Mouse (Mus musculus) 416B (cell line): ENCODE results near the gene Dnajc6.
A peak's percentile ranks its signal among the peaks of the same experiment; 100 is the strongest.

Experiments
- DNase-seq: peaks from one replicate; pipeline ENCODE4 v3.0.0; 2011; ENCODE audit warnings: low read depth

Dnajc6 gene

DNA sequence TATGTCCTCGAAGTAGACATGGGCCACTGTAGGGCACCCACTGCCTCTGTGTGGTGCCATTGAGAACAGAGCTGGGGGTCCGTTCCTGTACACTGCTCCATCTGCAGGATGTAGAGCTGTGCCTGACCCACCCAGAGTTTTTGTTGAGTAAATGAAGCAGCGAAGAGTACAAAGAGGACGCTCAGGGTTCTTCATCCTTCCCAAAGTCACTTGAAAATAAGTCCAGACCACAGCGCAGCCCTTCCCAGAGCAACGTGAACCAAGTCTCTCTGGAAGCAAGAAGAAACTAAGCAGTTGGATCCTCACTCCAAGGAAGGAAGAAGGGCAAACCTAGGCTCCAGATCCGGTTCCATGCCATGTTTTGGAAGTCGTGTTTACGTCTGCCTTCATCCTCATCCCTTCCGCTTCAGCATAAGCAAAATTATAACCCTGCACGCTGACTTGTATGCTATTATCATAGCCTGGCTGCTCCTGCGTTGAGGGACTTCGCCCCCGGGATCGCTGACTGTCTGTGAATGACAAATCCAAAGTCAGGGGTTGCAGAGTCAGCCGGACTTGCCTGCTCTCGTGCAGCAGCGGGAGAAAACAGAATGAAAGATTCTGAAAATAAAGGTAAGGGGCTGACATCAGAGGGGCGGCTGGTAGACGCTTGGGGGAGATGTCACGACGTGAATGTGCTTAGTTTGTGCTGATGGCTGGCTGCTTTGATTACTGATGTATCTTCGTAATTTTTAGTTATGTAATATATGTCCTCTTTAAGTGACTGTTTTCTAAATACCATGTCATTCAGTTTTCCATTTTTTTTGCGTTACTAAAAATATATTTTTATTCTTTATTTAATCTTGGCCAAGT lies 11.3 kb downstream of the Dnajc6 start:
- no peak for DNase-seq

DNA sequence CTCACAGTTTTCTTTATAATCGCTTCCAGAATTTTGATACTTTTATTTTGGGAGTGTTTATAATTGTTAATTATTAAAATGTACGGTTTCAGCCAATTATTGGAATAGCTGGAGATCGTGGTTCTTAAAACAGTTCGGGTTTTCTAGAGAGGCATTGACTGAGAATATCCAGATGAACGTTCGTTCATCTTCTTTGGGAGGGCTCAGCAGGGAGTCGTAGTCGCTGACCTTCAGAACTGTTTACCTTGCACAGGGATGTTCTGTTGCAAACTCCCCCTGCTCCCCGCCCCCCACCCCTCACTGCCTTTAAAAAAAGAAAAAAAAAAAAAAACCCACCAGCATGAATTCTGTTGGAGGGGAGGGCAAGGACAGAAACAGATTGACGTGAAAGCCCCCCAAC lies 12.0 kb downstream of the Dnajc6 start:
- no peak for DNase-seq

DNA sequence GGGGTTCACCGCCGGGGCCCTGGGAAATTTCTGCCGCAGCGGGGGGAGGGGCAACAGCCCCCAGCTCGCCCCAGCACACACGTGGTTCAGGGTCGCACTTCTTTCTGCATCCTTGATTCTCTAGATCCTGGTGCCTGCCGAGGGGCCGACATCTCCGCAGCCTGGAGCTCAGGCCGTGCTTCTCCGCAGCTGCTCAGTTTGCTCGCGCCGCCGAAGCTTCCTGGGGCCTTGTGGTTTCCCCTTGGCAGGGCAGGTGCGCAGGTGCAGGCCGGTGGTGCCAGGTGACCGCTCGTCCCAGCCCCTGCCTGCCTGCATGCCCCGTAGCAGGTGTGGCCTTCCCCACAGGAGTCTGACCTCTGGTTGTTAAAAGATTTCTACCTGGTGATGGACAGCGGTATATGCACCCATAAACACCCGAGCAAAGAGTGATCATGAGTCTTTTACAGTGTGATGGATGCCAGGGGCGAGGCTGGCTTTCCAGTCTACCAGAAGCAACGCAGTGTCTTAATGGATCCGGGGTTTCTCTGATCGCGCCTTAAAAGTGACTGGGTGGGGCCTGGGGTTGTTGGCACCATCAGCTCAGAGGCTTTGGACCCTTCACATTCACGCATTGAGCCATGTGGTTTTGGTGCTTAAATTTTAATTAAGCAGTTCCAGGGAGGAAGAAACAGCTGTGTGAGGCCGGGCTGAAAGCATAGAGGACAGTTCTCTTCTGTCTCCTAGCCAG lies 12.6 kb downstream of the Dnajc6 start:
- DNase-seq, result no peak

DNA sequence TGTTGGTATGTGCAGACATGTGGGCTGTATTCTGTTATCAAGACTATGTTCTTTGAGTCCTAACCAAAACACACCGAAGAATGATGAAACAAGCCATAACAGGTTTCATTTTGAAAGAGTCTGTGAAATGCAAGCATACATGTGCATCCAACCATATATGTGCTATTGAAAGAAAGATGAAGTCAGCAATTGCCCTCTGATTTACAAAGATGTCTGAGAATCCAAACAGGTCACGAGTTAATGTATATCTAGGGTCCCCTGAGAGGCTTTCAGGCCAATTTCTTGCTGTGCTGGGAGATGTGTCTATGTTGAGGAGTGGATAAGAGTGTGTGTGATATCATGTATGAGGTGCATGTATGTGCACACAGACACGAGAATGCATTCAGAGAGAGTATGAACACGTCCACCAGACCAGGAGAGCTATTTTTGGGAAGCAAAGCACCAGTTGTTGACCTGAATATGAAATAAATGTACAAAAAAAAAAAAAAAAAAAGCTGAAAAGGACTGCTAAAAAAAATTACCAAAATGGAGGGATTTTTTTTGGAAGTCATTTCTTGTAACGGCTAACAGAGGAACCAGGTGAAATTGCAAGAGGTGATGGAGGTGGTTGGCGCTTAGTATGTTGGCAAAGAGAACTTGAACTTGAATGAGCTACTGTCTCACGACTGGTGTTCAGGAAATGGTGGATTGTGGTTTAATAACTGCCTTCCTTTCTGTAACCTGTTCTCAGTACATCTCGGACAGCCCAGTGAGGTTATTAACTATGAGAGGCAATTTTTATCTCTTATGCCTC lies 13.9 kb downstream of the Dnajc6 start:
- peak; percentile 89 for DNase-seq

DNA sequence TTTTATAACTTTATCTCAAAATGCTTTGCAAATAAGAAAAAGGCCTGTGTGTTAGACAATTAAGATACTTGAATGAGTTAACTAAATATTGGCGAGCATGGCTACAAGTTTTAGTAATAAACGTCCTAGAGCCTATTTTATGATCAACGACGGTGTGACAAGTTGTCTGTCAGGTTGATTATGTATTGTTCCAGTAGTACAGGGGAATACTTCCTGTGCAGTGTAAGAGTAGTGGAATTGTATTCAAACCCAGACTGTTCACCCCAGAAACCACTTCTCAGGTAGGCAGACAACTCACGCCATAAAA lies 14.4 kb downstream of the Dnajc6 start:
- DNase-seq, result no peak

DNA sequence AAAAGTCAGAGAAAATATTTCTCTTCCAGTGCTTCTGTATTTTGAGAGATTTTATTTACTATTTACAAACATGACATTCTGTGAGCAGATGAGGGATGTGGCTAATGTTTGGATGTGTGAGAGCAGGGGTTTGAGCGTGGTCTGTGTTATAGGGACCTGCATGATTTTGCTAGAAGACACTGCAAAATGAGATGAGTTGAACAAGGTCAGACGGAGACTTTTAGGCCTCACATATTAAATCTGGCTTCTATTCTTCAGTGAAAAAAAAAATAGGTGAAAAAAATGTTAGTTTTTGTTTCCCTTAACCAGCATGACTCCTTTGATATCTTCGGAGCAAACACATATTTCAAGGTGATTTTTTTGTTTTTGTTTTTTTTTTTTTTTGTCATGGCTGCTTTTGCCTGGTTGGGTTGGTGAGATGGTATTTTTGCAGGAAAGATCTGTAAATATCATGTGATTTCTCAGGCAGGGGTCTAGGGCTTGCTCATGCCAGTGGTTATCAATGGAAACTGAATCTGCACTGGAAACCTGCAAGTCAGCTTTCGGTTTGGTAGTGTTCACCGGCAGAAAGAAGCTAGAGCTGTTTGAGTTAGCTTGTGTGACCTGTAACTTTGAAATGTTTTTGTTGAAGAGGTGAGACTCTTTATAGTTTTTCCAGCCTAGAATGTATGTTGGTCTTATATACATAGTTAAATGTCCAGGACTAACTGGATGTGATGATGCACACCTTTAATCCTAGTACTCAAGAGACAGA lies 15.5 kb downstream of the Dnajc6 start:
- peak; percentile 21 for DNase-seq

DNA sequence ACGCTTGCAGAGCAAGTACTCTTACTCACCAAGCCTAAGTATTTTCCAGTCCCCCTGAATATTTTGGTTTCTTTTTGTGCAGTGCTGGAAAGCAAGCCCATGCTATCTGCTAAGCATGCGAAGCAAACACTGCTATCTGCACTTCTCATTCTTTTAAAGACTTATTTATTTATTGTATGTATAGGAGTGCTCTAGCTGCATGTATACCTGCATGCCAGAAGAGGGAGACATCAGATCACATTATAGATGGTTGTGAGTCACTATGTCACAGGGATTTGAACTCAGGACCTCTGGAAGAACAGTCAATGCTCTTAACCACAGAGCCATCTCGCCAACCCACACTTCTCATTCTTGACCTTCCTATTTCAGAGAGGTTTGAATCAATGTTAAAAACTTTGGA lies 16.8 kb downstream of the Dnajc6 start:
- peak; percentile 66 for DNase-seq

DNA sequence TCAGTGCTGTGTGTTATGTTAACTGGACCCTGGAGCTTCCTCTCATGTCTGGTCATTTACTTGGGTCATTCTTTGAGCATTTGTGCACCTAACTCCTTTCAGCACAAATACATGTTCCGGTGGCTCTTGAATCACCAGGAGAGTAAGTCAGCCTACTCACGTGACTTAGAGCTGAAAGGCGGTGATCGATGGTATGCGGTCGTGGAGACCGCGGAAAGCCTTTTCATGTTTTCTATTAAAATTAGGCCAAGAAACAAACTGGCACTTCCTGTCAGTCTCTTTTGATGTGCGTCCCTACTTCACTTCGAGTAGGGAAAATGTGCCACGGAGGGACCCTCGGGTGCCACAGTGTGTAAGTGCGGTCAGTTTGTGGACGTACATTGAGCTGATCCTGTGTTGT lies 19.4 kb downstream of the Dnajc6 start:
- DNase-seq, result no peak

DNA sequence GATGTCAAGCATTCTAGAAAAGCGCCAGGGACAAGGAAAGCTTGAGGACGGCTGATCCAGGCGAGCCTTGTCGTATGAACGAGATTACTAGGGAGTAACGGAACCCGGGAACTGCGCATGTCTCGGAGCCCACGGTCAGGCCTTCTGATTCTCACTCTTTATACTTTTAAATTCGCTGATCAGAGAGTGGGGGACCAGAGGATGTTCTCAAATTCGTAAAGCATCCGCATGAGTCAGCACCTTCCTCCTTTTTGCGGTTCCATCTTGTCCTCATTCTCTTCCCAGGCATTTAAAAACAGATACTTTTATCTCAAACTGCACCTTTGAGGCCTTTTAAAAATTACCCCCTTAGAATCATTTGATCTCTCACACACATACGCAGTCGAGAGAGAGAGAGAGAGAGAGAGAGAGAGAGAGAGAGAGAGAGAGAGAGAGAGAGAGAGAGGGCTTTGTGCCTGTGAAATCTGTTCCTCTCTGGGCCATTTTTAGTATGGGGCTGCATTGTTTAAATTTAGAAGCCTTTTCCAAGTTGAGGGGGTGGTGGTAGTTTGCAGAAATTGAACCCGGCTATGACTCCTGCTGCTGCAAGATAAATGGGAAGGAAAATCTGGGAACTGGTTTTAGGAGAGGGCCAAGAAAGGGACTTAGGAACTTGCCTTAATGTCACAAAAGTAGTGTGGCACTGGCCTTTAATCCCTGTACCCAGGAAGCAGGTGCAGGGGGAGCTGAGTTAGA lies 20.2 kb downstream of the Dnajc6 start:
- peak; percentile 10 for DNase-seq

DNA sequence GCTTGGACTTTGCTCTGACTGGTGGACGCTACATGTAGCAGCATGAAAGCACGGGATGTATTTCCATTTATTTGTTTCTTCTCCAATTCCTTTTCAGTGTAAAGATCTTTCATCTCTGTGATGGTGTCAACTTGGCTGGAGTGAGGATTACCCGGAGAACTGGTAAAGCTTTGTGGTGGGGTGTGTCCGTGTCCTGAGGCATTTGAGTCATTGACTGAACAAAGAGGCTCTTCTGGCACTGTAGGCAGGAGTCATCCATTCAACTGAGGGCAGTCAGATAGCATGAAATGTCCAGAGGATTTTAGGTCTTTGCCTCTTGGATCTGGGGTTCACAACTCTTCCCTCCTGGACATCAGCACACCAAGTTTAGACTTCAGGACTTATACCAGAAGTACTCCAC lies 35.5 kb downstream of the Dnajc6 start:
- no peak for DNase-seq

DNA sequence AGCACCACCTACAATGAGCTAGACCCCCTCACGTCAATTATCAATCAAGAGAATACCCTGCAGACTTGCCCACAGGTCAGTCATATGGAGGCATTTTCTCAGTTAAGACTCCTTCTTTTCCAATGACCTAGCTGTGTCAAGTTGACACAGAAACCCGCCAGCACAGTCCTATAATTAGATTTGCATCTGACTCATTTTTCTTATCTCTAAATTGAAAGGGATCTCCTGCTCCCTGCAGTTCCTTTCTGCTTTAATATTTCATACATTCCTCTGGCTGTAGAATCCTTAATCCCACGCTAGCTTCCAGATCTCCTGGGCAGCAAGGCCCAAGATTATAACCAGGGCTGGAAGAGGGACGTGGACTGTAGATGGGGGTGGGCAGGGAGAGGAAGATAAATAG lies 44.1 kb downstream of the Dnajc6 start:
- no peak for DNase-seq

DNA sequence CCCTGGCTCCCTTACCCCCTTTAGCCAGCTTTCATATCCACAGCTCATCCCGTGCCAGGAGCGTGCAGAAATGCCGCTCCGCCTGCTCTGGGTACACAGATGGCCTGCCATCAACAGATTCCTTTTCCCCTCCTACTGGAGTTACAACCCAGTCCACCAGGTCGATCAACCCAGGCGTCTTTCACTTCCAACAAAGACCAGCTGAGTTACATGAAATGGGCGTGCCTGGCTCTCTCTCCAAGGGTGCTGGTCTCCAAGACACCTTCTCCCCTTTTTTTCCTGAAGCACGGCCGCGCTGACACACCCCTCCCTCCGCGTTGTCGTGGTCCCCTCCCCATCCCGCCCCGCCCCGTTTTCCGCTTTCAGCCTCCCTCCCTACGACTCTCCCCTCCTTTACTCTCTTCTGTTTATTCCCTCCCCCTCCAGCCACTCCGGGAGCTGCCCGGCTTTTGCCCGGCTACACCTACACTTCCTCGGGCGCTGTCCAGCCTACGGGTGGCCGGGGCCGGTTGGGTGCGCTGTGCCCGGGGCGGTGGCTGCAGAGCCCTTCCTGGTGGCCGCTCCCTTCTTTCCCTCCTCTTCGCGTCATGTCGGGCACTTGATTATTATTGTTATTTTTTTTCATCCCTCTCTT lies 53.6 kb downstream of the Dnajc6 start:
- DNase-seq, result no peak

DNA sequence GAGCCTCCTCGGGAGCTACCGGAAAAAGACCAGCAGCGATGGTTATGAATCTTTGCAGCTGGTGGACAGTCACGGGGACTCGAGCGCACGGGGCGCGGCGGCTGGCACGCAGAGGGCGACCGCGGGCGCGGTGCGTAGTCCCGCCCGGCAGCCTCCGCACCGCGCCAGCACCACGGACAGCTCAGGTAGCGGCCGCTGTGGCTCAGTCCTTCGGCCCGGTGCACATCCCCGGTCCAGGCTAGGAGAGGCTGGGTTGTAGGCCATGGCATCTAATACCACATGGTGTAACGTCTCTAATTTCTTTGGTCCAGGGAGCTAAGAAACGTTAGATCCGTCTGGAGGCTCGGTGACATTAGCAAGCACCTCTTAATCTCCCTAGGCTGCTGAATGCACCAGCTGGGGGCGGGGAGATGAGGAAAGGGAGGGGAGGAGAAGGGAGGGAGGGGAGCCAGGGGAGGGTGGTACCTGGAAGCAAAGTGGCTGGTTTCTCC lies 54.3 kb downstream of the Dnajc6 start:
- DNase-seq, result no peak

DNA sequence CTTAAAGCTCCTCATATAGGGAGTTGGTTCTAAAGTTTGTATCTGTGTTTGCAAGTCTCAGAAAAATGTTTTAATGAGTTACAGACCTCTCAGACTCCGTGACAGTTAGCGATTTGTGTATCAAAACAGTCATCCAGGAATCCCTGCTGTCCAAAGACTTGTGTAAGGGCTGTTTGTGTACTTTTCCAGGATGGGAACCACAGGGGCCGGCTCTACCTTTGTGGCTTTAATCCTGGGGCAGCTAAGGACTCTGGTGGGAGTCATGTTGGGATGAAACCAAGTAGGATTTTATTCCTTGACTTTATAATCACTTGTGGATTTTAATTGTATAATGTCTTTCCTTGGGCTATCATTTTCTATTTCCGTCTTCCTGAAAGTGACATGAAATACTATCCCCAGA lies 55.0 kb downstream of the Dnajc6 start:
- DNase-seq, result no peak

DNA sequence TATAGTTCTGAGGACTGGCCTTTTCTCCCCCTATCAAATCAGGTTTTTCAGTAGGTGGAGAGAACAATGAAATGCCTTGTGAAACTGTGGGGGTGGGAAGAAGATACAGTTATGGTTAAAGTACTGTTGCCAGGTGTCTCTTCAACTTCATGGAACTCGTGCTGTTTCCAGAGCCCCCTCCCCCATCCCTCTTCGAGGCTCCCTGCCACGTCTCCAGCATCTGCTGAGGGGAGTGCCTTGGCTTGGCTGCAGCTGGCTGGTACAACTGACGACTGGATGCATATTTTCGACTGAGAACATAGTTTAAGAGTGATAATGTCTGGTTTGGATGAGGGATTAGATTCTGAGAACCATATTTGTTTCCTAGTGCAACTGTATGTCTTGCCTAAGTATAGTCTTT lies 55.9 kb downstream of the Dnajc6 start:
- no peak for DNase-seq

DNA sequence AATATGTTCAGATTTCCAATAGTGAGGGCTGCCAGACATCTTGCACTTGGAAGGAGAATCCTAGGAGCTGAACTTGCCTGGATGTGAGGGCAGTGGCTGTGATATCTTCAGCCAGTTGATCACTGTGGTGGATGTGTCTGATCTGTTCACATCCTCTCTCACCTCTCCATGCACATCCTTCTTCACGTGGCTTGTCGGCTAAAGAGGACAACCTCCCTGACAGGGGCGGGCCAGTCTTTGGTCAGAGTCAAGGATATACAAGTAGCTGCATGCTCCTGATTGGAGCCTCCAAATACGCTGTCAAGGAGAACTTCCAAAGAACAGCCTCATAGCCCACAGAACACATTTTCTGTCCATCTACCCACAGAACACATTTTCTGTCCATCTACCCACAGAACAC lies 58.6 kb downstream of the Dnajc6 start:
- DNase-seq, result no peak

DNA sequence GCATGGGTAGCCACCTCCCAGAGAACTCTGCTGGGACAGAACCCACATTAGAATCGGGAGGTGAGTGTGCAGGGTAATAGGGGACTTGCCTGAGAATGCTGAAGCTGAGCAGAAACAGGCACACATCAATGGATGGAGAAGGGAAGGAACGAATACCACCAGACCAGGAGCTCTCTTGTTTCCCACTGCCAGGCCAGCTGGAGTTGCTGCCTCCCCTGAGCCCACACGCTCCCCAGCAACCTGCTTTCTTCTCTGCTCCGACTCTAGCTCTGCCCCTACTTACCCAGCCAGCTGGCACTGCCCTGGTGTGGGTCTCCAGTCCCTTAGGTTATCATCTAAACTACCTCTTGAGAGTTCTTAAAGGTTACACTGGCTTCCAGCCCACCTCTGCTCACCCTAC lies 63.7 kb downstream of the Dnajc6 start:
- DNase-seq, result no peak

DNA sequence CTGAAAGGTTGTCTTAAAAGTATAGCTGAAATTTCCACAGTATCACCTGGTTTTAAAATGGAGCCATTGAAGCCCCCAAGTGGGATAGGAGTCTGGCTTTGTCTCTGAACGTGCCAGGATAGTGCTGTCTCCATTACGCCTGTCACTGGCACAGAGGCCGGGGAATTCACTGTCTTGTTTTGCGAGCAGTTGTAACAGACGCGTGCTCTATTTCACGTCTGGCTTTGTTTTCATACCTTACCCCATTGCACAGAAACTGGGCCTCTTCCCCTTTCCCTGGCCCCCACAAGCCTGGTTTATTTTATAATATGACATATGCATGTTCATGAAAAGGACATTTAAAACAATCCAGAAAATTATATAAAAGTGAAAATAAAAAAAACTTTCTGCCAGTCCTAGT lies 66.4 kb downstream of the Dnajc6 start:
- no peak for DNase-seq

DNA sequence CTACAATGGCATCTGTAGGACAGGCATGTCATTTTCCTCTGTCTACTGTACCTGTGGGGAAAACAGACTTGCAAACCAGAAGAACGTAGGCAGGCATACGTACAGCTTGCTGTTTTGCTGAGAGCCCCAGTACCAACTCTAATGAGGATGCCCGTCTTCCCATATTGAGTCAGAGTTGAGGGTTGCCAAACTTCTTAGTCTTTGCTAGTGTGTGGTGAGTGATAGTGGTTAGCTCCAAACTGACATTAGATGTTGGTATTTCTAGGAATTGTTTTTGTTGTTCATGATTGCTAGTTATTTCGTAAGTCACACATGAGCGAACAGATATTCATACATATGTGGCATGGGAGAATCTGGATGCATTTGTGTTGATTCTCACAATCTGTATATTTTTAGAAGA lies 67.2 kb downstream of the Dnajc6 start:
- no peak for DNase-seq

DNA sequence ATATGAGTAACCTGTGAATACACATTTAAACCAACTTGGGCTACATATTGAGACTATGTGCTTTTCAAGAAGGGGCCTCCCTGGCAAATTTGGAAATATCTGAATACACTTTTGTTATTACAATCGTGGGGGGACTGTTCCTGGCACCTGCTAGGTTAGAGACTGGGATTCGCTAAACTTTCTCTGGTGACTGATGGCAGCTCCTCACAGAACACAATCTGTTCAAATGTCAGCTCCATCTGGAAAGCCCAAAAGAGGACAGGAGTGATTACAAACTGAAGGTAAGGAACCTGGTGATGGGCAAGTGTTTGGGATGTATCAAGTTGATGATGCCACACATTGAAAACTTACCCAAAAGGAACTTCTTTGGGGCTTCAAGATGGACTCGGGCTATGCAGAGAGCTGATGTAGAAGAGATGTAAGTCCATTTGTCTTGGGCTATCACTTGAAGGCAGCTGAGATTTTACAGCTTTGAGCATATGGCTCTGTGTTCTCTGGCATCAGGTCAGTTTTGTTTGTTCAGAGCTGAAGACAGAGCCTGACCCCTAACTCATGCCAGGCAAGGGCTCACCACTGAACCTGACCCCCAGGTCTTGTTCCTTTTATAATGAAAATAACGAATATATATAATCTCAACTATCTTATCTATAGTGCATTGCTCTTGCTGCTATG lies 68.4 kb downstream of the Dnajc6 start:
- no peak for DNase-seq
